Mouse (Mus musculus): ENCODE results near the gene Pnpla3.

Gene Pnpla3

DNA sequence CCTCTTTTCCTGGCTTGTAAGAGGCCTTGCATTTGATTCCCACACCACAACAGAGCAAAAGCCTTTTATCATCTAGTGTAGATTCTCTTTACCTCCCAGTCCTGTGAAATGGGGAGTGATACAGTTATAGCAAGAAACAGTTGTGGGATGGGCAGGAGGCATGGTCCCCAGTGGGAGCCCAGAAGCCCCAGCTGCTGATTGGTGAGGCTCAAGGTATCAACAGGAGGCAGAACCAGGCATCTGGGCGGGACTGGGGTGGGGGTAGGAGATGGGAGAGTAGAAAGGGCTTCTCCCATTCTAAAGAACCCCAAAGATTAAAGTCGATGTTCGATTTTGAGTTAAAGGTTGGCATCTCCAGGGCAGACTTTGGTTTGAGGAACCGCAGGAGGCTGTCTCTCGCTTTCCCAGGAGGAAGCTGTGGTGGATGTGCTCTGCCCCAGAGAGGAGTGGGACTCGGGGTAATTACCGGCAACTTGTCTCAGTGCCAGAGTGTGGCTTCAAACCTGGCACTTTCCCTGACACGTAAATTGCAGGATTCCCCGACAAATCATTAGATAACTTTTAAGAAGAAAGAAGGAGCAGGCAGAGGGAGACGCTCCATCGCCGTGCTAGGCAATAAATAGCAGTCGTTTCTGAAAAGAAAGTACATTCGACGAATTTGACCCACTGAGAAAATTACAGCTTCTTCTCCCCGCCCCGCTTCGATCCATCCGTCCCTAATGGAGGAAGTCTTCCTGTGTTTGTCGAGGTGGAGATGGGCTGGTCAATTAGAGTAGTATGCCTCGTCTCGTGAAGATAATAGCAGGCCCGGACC lies 50.5 kb downstream of the Pnpla3 start:
- DNase-seq (ENCODE audit: low spot score) = no peak

DNA sequence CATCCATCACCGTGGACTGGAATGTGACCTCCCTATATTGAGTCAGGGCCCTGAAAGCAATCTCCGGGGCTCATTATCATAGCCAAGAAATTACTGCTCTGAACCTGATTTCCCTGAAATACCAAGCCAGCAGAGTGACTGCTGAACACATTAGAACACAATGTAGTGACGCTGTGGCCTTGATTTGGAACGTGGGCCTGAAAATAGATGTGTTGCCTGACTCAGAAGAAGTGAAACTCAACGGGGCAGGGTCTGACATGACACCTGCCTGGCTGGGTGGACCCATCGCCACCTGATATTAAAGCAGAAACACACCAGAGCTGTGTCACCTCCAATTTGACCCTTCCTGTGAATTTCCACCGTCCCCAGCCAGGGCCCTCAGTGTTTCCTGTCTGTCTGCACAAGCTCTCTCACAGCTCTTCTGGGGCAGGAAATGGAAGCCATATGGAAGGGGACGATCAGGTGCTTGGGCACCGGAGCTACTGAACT lies 51.2 kb downstream of the Pnpla3 start:
- peak; percentile 23 for DNase-seq (ENCODE audit: low spot score)

DNA sequence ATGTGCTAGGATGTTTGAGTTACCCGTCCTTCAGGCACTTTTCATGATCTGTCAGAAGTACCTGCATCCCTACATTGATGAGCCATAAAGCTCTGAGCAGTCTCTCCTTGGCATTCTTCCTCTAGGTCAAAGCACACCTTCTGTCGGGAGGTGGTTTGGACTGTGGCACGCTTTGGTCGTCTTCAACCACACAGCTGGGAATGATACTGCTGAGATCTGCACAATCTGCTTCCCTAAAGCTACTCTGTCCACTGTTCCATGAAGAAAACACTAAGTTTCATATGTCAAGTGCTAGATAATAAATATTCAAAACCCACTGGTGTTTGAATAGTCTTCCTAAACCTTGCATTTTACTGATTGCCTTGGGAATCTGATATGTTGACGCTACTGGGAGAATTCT lies 53.9 kb downstream of the Pnpla3 start:
- no peak for DNase-seq (ENCODE audit: low spot score)

DNA sequence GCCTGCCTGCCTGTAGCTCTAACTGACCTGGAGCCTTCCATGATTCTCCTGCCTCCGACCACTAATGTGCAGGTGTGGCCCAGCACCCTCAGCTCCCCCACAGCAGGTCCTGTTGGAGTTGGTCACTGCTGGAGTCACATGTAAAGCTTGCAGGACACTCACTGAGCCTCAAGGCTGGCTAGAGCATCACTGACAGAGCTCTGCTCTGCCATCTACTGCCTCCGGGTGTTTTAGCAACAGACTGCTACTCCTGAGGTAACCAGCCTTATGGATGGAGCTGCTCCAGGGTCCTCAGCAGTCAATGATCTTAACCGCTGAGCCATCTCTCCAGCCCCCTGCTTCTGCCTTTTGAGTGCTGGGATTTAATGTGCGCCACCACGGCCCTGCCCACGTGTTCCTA lies 55.8 kb downstream of the Pnpla3 start:
- DNase-seq (ENCODE audit: low spot score) = no peak

DNA sequence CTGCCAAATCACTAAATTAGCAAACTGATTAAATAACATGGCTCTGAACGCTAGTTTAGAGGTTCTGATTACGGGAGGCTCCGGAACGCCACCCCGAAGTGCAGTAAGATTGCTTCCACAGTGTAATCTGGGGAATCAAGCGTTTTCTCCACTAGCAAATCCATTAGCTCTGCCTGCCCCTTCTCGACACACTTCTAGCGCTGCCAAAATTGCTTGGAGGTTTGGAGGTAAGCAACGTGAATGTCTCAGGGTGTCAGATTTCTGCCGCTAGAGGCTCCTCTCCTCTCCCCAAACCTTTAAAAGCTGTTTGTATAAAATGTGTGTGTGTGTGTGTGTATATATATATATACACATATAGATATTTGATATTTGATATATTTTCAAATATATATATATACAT lies 57.1 kb downstream of the Pnpla3 start:
- DNase-seq (ENCODE audit: low spot score) = no peak

DNA sequence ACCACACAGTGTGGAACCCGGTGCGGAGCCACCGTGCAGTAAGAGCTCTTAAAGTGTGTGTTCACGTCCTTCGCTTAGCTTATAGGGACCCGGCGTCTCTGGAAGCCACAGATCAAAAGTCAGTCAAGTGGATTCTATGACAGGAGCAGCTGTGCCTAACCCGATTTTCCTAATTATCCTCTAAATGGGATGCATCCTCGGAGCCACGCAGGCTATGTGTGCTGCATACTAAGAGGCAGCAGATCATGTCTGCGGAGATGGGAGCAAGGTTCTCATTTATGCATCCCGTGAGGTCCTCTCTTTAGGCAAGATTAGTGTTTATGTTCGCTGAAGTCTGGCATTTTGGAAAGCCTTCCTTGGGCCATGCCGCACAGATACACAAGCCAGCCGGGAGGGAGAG lies 59.3 kb downstream of the Pnpla3 start:
- DNase-seq (ENCODE audit: low spot score) = no peak

DNA sequence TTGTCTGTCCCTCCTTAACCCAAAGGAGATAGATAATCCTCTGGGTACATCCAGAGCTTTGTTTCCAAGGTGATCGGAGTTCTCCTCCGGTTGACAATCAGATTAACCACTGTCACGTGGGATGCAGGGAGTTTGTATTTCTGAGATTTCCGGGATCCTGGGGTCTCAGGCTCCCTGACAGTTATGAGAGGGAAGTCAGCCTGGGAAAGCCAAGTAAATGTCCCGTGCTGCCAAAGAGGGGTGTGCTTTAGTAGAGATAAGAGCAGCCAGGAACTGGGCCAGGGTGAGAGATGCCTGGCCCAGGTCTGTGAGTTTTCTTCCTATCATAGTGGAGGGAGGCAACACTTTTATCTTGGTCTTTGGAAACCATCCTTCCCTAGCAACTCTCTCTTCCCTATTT lies 63.0 kb downstream of the Pnpla3 start:
- peak; percentile 51 for DNase-seq (ENCODE audit: low spot score)

DNA sequence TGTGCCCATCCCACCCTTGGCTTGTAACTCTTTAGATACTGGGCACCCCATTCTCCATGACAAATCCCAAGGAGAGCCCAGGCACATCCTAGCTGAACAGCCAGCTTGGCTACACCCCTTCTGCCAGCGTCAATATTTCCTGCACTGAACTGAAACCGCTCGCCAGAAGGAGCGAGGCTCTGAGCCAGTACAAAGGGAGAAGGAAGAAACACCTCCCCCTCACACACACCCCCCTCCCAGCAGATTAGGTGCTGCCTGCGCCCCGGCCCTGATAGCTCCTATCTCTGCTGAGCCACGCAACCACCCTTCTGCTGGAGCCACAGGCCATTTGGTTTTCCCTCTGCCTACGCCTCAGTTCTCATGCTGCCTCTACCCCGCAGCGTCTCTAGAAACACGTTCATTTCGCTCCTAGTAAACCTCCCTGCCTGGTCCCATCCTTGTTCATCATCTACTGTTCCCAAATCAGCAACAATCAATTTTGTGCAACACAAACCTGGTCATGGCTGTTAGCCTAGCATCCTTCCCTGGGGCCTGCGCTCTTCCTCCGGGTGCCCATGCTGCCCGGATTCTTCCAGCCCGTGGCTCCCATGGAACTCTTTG lies 63.6 kb downstream of the Pnpla3 start:
- DNase-seq (ENCODE audit: low spot score) = peak; percentile 72

DNA sequence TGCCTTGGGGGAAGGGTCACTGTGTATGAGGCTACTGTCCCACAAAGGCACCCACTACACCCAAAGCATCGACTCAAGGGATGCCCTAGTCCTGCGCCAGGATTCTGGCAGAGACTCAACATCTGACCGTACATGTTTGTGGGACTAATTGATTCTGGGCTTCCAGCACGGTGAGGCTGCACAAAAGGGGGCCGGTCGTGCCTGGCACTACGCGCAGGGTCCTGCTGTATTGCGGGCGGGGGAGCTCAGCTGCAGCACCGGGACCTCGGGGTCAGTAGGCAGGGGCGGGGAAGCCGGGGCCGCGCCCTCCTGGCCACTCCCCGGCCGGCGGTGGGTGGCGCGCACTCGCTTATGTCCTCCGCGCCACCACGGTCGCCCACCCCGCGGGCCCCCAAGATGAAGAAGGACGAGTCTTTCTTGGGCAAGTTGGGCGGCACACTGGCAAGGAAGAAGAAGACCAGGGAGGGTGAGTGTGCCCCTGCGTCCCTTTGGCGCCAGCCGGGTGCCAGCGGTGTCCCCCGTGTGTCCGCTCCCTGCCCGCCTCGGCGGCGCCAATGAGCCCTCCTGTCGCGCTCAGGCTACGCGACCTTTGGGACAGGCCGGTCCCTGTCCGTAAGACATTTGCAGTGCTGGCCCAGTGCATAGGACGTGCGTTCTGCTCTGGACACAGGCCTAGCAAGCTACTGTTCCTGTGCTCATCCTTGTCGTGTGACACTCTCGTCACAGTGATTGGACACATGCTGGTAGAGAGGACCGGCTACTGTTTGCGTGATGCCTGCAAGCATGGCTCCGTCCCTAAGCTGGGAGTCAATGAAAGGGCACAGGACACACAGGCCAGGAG lies 64.3 kb downstream of the Pnpla3 start, which contains the start of gene Parvb:
TSS of gene Parvb (plus strand) at position 323 of the 841 bp plus-strand sequence.
- peak; percentile 46 for DNase-seq (ENCODE audit: low spot score)

DNA sequence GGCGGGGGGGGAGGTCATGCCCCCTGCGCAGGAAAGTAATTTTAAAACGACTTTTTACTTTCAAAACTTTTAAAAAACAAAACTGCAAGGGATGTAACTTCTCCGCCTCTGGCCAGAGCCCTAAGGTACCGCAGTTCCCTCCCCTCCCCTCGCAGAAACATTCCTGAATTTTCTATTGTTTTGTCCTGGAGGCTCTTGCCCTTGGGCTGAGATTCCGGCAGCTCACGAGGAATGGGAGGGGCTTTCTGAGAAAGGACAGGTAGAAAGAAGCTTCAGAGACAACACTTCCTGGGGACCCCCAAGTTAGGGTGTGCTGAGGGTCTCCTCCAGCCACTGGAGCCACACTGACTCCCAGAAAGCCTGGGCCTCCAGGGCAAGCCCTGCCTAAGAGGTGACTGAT lies 65.0 kb downstream of the Pnpla3 start:
- DNase-seq (ENCODE audit: low spot score) = no peak

DNA sequence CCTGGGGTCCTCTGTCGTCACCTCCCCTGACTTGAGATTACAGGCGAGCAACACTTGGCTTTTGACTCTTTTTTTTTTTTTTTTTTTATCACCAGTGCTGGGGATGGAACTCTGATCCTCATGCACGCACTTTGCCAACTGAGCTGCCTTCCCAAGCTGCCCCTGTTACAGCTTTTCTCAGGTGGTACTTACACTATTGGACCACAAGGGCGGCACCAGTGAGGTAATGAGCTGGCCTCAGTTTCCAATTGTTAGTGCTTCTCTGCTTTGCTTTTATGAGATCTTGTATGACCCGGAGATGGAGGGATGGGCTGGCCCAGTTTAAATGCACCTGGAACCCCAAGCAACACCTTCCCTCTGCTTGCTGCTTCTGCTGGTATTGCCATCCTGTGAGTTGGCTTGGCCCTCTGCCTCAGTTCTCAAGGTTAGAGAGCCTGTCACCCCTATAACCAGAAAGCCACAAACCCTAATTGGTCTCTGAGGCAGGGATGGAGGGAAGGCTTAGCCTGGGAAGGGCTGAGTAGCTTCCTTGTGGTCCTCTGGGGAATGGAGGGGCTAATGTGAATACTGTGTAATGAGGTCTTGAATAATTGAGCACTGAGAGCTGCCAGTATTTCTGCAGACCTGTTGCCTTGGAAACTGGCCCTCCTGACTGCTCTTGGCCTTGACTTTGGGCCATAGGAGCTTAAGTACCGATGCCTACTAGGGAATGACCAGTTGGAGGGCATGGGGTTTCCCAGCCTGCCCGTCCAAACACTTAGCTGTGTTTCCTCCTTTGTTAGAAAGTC lies 67.4 kb downstream of the Pnpla3 start:
- DNase-seq (ENCODE audit: low spot score) = peak; percentile 26

DNA sequence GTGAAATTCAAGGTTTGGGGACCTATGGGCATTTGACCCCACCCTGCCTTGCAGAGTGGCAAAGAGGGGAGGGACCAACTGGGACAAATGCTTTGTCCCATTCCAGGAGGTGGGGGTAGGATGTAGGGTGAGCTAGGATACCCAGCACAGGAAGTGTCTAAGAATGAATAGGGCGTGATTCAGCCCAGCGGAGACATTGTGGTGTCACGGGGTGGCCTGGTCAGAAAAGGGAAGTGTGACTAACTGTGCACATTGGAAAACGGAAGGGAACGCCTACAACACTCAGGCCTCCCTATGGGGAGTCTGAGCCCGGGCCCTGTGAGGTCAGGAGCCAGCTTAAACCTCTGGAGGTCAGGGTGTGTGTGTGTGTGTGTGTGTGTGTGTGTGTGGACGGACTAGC lies 68.0 kb downstream of the Pnpla3 start:
- peak; percentile 93 for DNase-seq (ENCODE audit: low spot score)

Measured in lung, postnatal 25 days (tissue).